In genomic region chr10:25589316-25589645, GRCm38 (mm10) we compare ENCODE assay signal across 25 mouse cellular contexts. TPM values are rescaled to one million over a fixed set of nuclear protein-coding genes. Genes with fewer than 3 reads are reported as not detected.
"Had no signal": no experiment of that assay in that cellular context is flagged by ENCODE, and none has a peak within 500 bp of the region (broad histone marks: within the 10 kb centered on the region; RNA-seq: fewer than 3 reads in every experiment).

No protein-coding gene starts in this region.

- H3K27me3 ChIP-seq: kidney, embryonic 15.5 days; liver, embryonic 13.5 days; midbrain, embryonic 12.5 days had no signal

- H3K36me3 ChIP-seq: kidney, embryonic 15.5 days; liver, embryonic 13.5 days; midbrain, embryonic 12.5 days had no signal

- H3K9me3 ChIP-seq: kidney, embryonic 15.5 days; liver, embryonic 13.5 days; midbrain, embryonic 12.5 days had no signal

- H3K27ac ChIP-seq: left cerebral cortex, adult 2 months; liver, embryonic 13.5 days; midbrain, embryonic 12.5 days had no signal

- DNase-seq: kidney, adult 2 months; kidney, postnatal 14 days; layer of hippocampus, postnatal 36 days; liver, embryonic 13.5 days; lung, adult 2 months; lung, postnatal 14 days; lung, postnatal 4 days; thymus, adult 18-20 months; thymus, postnatal 36 days had no signal

- H3K9ac ChIP-seq: kidney, embryonic 15.5 days; liver, embryonic 13.5 days; midbrain, embryonic 12.5 days had no signal

- H3K4me2 ChIP-seq: kidney, embryonic 15.5 days; liver, embryonic 13.5 days; midbrain, embryonic 12.5 days had no signal

- H3K4me3 ChIP-seq: kidney, embryonic 15.5 days; left cerebral cortex, adult 2 months; liver, embryonic 13.5 days; midbrain, embryonic 12.5 days had no signal

- H3K4me1 ChIP-seq: liver, embryonic 13.5 days; midbrain, embryonic 12.5 days had no signal

RNA-seq across cellular contexts. Expression of gene Smlr1, which starts 53.2 kb away (rescaled TPM):
- total RNA-seq: layer of hippocampus, adult 8-10 months; layer of hippocampus, postnatal 10 days; layer of hippocampus, postnatal 36 days; left cerebral cortex, adult 2 months; left cerebral cortex, postnatal 10 days; left cerebral cortex, postnatal 36 days; megakaryocyte progenitor cell, adult 5-6 weeks; megakaryocyte-erythroid progenitor cell, adult 5-6 weeks had no signal
- polyA plus RNA-seq: limb, embryonic 11.5 days; lung, adult 2 months; lung, embryonic 16.5 days; midbrain, embryonic 12.5 days; neural tube, embryonic 11.5 days; neural tube, embryonic 14.5 days; spleen, adult 2 months; testis, adult 2 months; urinary bladder, adult 2 months had no signal
